Mouse (Mus musculus): ENCODE data around the gene Sept4.

DNA sequence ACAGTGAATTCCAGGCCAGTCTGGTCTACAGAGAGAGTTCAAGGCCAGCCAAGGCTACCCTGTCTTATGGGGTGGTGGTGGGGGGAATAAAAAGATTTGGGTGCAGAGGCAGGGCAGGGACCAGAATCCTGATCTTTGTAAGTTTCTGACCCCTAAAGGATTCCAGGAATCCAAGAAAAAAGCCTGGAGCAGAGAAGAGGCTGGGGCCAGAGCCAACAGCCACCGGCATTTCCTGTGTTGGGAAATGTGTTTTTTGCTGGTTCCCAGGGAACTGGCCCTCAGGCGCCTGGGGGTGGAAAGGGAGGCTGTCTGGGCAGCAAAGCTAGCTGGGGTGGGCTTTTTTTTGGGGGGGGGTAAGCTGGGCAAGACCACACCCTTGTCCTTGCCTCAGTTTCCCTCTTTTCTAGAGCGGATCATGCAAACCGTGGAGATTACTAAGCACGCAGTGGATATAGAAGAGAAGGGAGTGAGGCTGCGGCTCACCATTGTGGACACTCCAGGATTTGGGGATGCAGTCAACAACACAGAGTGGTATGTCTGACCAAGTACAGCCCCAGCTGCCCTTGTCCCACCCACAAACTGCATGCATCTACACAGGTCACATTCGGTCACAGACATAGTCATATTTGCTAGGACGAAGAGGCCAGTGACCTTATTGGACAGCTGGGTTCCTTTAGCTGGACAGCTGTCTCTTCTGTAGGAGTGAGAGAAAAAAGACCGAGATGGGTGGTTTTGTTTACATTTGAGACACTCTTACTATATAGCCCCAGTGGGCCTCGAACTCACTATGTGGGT, 16.2 kb downstream of the Sept4 start:
- TF ChIP-seq CTCF (IDR thresholded peaks at IDR 0.05; ENCODE audit: borderline replicate concordance, extremely low read depth, insufficient read depth, insufficient read length), result no peak
- no peak for TF ChIP-seq POLR2A (IDR thresholded peaks at IDR 0.05; ENCODE audit: borderline replicate concordance, extremely low read depth, insufficient read depth, insufficient read length, poor library complexity, severe bottlenecking)

Data from brain, embryonic 14.5 days (tissue).